Mouse (Mus musculus): Measurements from ENCODE around the gene Ywhah.

DNA sequence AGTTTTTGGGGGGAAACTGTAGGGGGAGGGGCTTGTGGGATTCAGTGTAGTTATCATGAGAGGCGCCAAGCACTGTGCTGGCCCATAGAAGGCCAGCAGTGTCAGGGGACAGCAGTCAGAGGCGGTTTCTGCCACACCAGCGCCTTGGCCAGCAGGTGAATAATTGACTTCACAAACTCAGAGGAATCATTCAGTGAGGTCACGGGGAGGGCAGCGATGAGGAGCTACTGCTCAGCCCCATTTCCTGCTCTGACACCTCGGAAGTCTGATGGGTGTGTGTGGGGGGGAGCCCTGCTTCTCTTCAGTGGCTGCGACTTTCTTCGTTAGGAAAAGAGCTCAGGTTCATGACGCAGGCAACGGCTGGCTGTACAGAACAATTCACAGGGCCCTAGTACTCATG, 24.8 kb downstream of the Ywhah start:
- no peak for TF ChIP-seq POLR2A (IDR thresholded peaks at IDR 0.05; ENCODE audit: control insufficient read depth, low read depth, low read length)
- TF ChIP-seq CTCF (IDR thresholded peaks at IDR 0.05; ENCODE audit: control insufficient read depth, insufficient read depth, insufficient replicate concordance, low read depth, low read length): no peak

All from testis, adult 2 months (tissue).